Mouse (Mus musculus) forebrain, embryonic 14.5 days (tissue): ENCODE measurements around the gene 1810043G02Rik. TPM values are rescaled to one million over a fixed set of nuclear protein-coding genes. Genes with fewer than 3 reads are reported as not detected.
"Not testable (repeated sequence)": the region's sequence is repeated elsewhere in the genome, so short reads cannot be mapped to it uniquely, and the experiment has no call there.

Source experiments
- ATAC-seq: fragments of 200-750 bp; cut with Nextera tagmentation; 2 replicates; pipeline ENCODE4 v1.8.0; 2017; ENCODE audit warnings: mild to moderate bottlenecking, moderate library complexity
- DNase-seq: peaks from one replicate; pipeline ENCODE4 v3.0.0-alpha.2; 2015; ENCODE audit warnings: low spot score
- H3K27ac ChIP-seq: fragments of 300-500 bp; sonication (generic); 2 replicates; pipeline ENCODE4 v1.5.1; 2014; ENCODE audit warnings: low read depth, mild to moderate bottlenecking, control low read depth, low read length, moderate library complexity
- H3K27me3 ChIP-seq: fragments of 300-500 bp; sonication (generic); replicated peaks from 2 replicates; pipeline ENCODE4 v1.6.1; 2014; ENCODE audit warnings: low read length, control low read depth, mixed read lengths; ENCODE audit not compliant: control insufficient read depth, insufficient read depth
- H3K36me3 ChIP-seq: fragments of 300-500 bp; sonication (generic); 2 replicates; pipeline ENCODE4 v1.6.1; 2014; ENCODE audit warnings: low read length, control low read depth; ENCODE audit not compliant: control insufficient read depth, insufficient read depth
- H3K4me1 ChIP-seq: fragments of 300-500 bp; sonication (generic); 2 replicates; pipeline ENCODE4 v1.6.1; 2014; ENCODE audit warnings: antibody characterized with exemption, low read length, control low read depth; ENCODE audit not compliant: control insufficient read depth, insufficient read depth
- H3K4me2 ChIP-seq: fragments of 300-500 bp; sonication (generic); 2 replicates; pipeline ENCODE4 v1.6.1; 2014; ENCODE audit warnings: mild to moderate bottlenecking, control low read depth, low read length
- H3K4me3 ChIP-seq: fragments of 300-500 bp; sonication (generic); 2 replicates; pipeline ENCODE4 v1.5.1; 2014; ENCODE audit warnings: low read depth, low read length, control low read depth
- H3K9ac ChIP-seq: fragments of 300-500 bp; sonication (generic); 2 replicates; pipeline ENCODE4 v1.6.1; 2014; ENCODE audit warnings: mild to moderate bottlenecking, low read length, control low read depth, moderate library complexity
- H3K9me3 ChIP-seq: fragments of 300-500 bp; sonication (generic); replicated peaks from 2 replicates; pipeline ENCODE4 v1.6.1; 2016; ENCODE audit warnings: low read length, control low read depth, mixed read lengths; ENCODE audit not compliant: control insufficient read depth
- WGBS: fragments of 180-500 bp; shearing (Covaris S2); extraction: QIAGEN DNeasy Blood & Tissue Kit; methylation state at CpG from one replicate; pipeline ENCODE4 v1.1.7; 2014; 5-methylcytosine and 5-hydroxymethylcytosine counted together
- polyA plus RNA-seq: library from polyadenylated mRNA; unstranded; fragments of >200 nt; fragmentation: Nextera tagmentation; extraction: Ambion mirVana; gene quantifications from 2 replicates; pipeline ENCODE4 v1.2.1, GENCODE M21; 2014

Gene 1810043G02Rik
- polyA plus RNA-seq, 1 experiment from 2014 or later = 31.0 TPM

GRCm38 (mm10) chr10:78025453-78025852 lies 47.1 kb downstream of the 1810043G02Rik start:
- not testable (repeated sequence) for H3K4me3 ChIP-seq, H3K4me2 ChIP-seq, H3K27ac ChIP-seq, H3K4me1 ChIP-seq, H3K36me3 ChIP-seq, ATAC-seq, H3K9me3 ChIP-seq, H3K27me3 ChIP-seq, H3K9ac ChIP-seq
- peak; percentile 27 for DNase-seq
- WGBS = 66% methylated on average over 6 of the region's 8 CpGs

GRCm38 (mm10) chr10:78028129-78028528 lies 49.8 kb downstream of the 1810043G02Rik start:
- Histone ChIP-seq H3K4me2 (no peak overlapping the region), H3K27me3 (0 out of 2 replicates have a peak, but pooled peaks cover 3% of the 10 kb centered on the region), H3K4me1 (no peaks in the 10 kb centered on the region), H3K27ac (no peak overlapping the region), H3K9me3 (no peaks in the 10 kb centered on the region), H3K4me3 (no peak overlapping the region), H3K9ac (no peak overlapping the region), H3K36me3 (no peaks in the 10 kb centered on the region)
- WGBS = 4% methylated on average over 5 of the region's 5 CpGs
- ATAC-seq (peak; percentile 86; the same call in 1 of the 2 replicates), DNase-seq (peak; percentile 91)

GRCm38 (mm10) chr10:78029080-78029479 lies 50.8 kb downstream of the 1810043G02Rik start:
- WGBS = 94% methylated on average over 1 of the region's 1 CpGs
- Histone ChIP-seq H3K9ac (no peak overlapping the region), H3K36me3 (no peaks in the 10 kb centered on the region), H3K4me3 (no peak overlapping the region), H3K9me3 (no peaks in the 10 kb centered on the region), H3K27me3 (0 out of 2 replicates have a peak, but pooled peaks cover 3% of the 10 kb centered on the region), H3K27ac (no peak overlapping the region), H3K4me2 (no peak overlapping the region), H3K4me1 (no peaks in the 10 kb centered on the region)
- ATAC-seq (no peak), DNase-seq (no peak)

GRCm38 (mm10) chr10:78031987-78032386 lies 53.7 kb downstream of the 1810043G02Rik start:
- Histone ChIP-seq H3K9me3 (no peaks in the 10 kb centered on the region), H3K4me3 (no peak overlapping the region), H3K4me2 (no peak overlapping the region), H3K27me3 (no peaks in the 10 kb centered on the region), H3K36me3 (no peaks in the 10 kb centered on the region), H3K9ac (no peak overlapping the region), H3K4me1 (no peaks in the 10 kb centered on the region), H3K27ac (no peak overlapping the region)
- ATAC-seq (no peak), DNase-seq (no peak)
- 86% methylated on average over 2 of the region's 2 CpGs for WGBS

Other genes with a start within 250 kb of the 1810043G02Rik start
- gene Gm18596, start 235.9 kb upstream of the 1810043G02Rik start, polyA plus RNA-seq = not detected in 2 replicates
- gene Gm9736, start 227.2 kb upstream of the 1810043G02Rik start, polyA plus RNA-seq = not detected in 2 replicates
- not detected in 2 replicates for gene Gm3233, start 218.8 kb upstream of the 1810043G02Rik start, polyA plus RNA-seq
- gene Gm3238, start 207.2 kb upstream of the 1810043G02Rik start, polyA plus RNA-seq = not detected in 2 replicates
- gene Gm7138, start 201.6 kb upstream of the 1810043G02Rik start, polyA plus RNA-seq = not detected in 2 replicates
- gene Gm3250, start 196.0 kb upstream of the 1810043G02Rik start, polyA plus RNA-seq = not detected in 2 replicates
- gene Gm7137, start 190.3 kb upstream of the 1810043G02Rik start, polyA plus RNA-seq = not detected in 2 replicates
- not detected in 2 replicates for gene Gm9639, start 183.4 kb upstream of the 1810043G02Rik start, polyA plus RNA-seq
- gene Gm19668, start 179.4 kb upstream of the 1810043G02Rik start, polyA plus RNA-seq = not detected in 2 replicates
- gene Gm9507, start 166.7 kb upstream of the 1810043G02Rik start, polyA plus RNA-seq = not detected in 2 replicates
- gene Gm2696, start 163.8 kb upstream of the 1810043G02Rik start, polyA plus RNA-seq = not detected in 2 replicates
- gene Krtap10-4, start 151.4 kb upstream of the 1810043G02Rik start, polyA plus RNA-seq = not detected in 2 replicates
- gene Krtap10-10, start 142.6 kb upstream of the 1810043G02Rik start, polyA plus RNA-seq = not detected in 2 replicates
- not detected in 2 replicates for gene Gm36176, start 131.7 kb upstream of the 1810043G02Rik start, polyA plus RNA-seq
- not detected in 2 replicates for gene Gm10318, start 125.7 kb upstream of the 1810043G02Rik start, polyA plus RNA-seq
- not detected in 2 replicates for gene Gm3285, start 116.5 kb upstream of the 1810043G02Rik start, polyA plus RNA-seq
- 6.4 and 8.4 TPM in 2 replicates for gene Lrrc3, start 76.0 kb upstream of the 1810043G02Rik start, polyA plus RNA-seq
- 1.4 and 2.8 TPM in 2 replicates for gene Trpm2, start 8.0 kb upstream of the 1810043G02Rik start, polyA plus RNA-seq
- gene Pfkl, start 31.6 kb downstream of the 1810043G02Rik start, polyA plus RNA-seq = 77.0 and 91.6 TPM in 2 replicates
- not detected in 2 replicates for gene Dnmt3l, start 63.4 kb downstream of the 1810043G02Rik start, polyA plus RNA-seq
- 0.07 and 0.14 TPM in 2 replicates for gene Aire, start 65.1 kb downstream of the 1810043G02Rik start, polyA plus RNA-seq
- 0.47 and 0.60 TPM in 2 replicates for gene Icosl, start 90.8 kb downstream of the 1810043G02Rik start, polyA plus RNA-seq
- gene D10Jhu81e, start 191.3 kb downstream of the 1810043G02Rik start, polyA plus RNA-seq = 25.0 and 33.0 TPM in 2 replicates
- 16.4 and 17.8 TPM in 2 replicates for gene Pwp2, start 206.6 kb downstream of the 1810043G02Rik start, polyA plus RNA-seq